Mouse (Mus musculus): ENCODE measurements around the gene Tfg.

GRCm38 (mm10) chr16:56696448-56696847 is 20.8 kb downstream of the Tfg start:
- no peak for TF ChIP-seq TAL1 (IDR thresholded peaks at IDR 0.05; ENCODE audit: low read length)
- TF ChIP-seq GATA1 (IDR thresholded peaks at IDR 0.05; ENCODE audit: low read length), result no peak

Data from erythroblast, embryonic 14.5 days (primary cell).